Mouse (Mus musculus) layer of hippocampus, postnatal 10 days (tissue): Measurements from ENCODE around the gene Nr4a1. TPM values are rescaled to one million over a fixed set of nuclear protein-coding genes. Genes with fewer than 3 reads are reported as not detected.

Experiments used
- DNase-seq, 2 experiments: peaks; one replicate each; pipeline ENCODE4 v3.0.0; 2021; ENCODE audit warnings: low spot score in 2 of 2
- total RNA-seq, 2 experiments: library from RNA; stranded (reverse); gene quantifications; 2 replicates each; pipeline ENCODE4 v1.2.3; 2021

Nr4a1 gene
- total RNA-seq, 2 experiments from 2014 or later: 28.4 to 33.9 TPM

GRCm38 (mm10) chr15:101283911-101284750 lies 30.1 kb downstream of the Nr4a1 start, which contains the start of gene Atg101:
Atg101 (plus strand) TSS chr15:101284272.
- peak; percentile 92 to 95 for DNase-seq

GRCm38 (mm10) chr15:101286129-101286770 lies 32.2 kb downstream of the Nr4a1 start:
- no peak for DNase-seq

- no peak for DNase-seq
These were observed 33.3 kb downstream of the Nr4a1 start for GRCm38 (mm10) chr15:101287361-101287760.

GRCm38 (mm10) chr15:101290354-101290753 lies 36.3 kb downstream of the Nr4a1 start:
- no peak for DNase-seq

- no peak for DNase-seq
These were observed 37.9 kb downstream of the Nr4a1 start for GRCm38 (mm10) chr15:101292012-101292411.

GRCm38 (mm10) chr15:101293025-101293621 lies 39.1 kb downstream of the Nr4a1 start, which contains the start of gene 6030408B16Rik:
6030408B16Rik (plus strand) TSS chr15:101293212.
- no peak for DNase-seq

- DNase-seq: no peak
These were observed 40.2 kb downstream of the Nr4a1 start for GRCm38 (mm10) chr15:101294028-101294894.

GRCm38 (mm10) chr15:101295106-101295505 lies 41.0 kb downstream of the Nr4a1 start:
- no peak for DNase-seq

- no peak for DNase-seq
These were observed 41.5 kb downstream of the Nr4a1 start for GRCm38 (mm10) chr15:101295616-101296015.

GRCm38 (mm10) chr15:101296091-101296490 lies 42.0 kb downstream of the Nr4a1 start:
- no peak for DNase-seq

- no peak for DNase-seq
These were observed 43.9 kb downstream of the Nr4a1 start for GRCm38 (mm10) chr15:101297988-101298387.

GRCm38 (mm10) chr15:101298550-101298949 lies 44.5 kb downstream of the Nr4a1 start:
- DNase-seq: no peak

GRCm38 (mm10) chr15:101299480-101299960 lies 45.5 kb downstream of the Nr4a1 start:
- DNase-seq: no peak

GRCm38 (mm10) chr15:101300128-101300527 lies 46.1 kb downstream of the Nr4a1 start:
- DNase-seq: no peak

- no peak for DNase-seq
These were observed 48.1 kb downstream of the Nr4a1 start for GRCm38 (mm10) chr15:101302201-101302600.

- DNase-seq: no peak
These were observed 49.8 kb downstream of the Nr4a1 start for GRCm38 (mm10) chr15:101303830-101304229.

GRCm38 (mm10) chr15:101306459-101306858 lies 52.4 kb downstream of the Nr4a1 start:
- DNase-seq: no peak

GRCm38 (mm10) chr15:101308440-101309348 lies 54.6 kb downstream of the Nr4a1 start:
- no peak for DNase-seq

GRCm38 (mm10) chr15:101309493-101309892 lies 55.4 kb downstream of the Nr4a1 start:
- DNase-seq: no peak
